Mouse (Mus musculus): ENCODE measurements at regions not wholly inside any gene's neighbourhood (a gene's known extent, or its start where the extent isn't known, plus 50 kb on each side); places are given as distances from the start of the nearest gene placed in this dataset.

DNA sequence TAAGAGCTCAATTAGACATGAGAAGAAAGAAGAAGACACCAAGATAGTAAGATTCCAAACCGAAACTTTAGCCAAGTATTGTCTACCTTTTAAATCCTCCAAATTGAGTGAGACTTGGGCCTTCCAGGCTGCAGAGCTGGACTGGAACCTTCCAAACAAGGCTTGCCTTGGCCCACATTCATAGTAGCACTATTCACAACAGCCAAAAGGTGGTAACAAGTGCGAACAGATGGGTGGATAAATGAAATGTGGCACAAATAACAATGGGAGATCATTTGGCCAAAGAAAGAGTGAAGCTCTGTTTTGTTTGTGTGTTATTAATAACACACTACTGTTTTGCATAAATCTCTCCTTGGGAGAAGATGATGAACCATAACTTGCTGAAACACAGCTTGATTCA, 281.6 kb upstream of the Nfe2l3 start:
- H3K27ac ChIP-seq (ENCODE audit: low read length), result peak overlapping the region; percentile 40; the same call in 1 of the 2 replicates
- H3K27me3 ChIP-seq (ENCODE audit: control insufficient read depth, insufficient read depth, low read length), result no peaks in the 10 kb centered on the region
- 84% methylated on average over 2 of the region's 2 CpGs for WGBS
- H3K4me1 ChIP-seq (ENCODE audit: control insufficient read depth, insufficient read depth, low read length), result peaks cover 4% of the 10 kb centered on the region; the same call in 1 of the 2 replicates
- H3K9ac ChIP-seq (replicated peaks; ENCODE audit: low read depth, low read length), result no peak overlapping the region
- no peaks in the 10 kb centered on the region for H3K9me3 ChIP-seq (ENCODE audit: control insufficient read depth, low read depth, low read length)
- ATAC-seq (ENCODE audit: insufficient number of reproducible peaks, insufficient read depth, low FRiP score, low read depth), result no peak
- no peaks in the 10 kb centered on the region for H3K36me3 ChIP-seq (ENCODE audit: control insufficient read depth, insufficient read depth, low read length)
- no peak overlapping the region for H3K4me2 ChIP-seq (replicated peaks; ENCODE audit: low read depth, low read length)
- no peak overlapping the region for H3K4me3 ChIP-seq (ENCODE audit: low read depth, low read length)

DNA sequence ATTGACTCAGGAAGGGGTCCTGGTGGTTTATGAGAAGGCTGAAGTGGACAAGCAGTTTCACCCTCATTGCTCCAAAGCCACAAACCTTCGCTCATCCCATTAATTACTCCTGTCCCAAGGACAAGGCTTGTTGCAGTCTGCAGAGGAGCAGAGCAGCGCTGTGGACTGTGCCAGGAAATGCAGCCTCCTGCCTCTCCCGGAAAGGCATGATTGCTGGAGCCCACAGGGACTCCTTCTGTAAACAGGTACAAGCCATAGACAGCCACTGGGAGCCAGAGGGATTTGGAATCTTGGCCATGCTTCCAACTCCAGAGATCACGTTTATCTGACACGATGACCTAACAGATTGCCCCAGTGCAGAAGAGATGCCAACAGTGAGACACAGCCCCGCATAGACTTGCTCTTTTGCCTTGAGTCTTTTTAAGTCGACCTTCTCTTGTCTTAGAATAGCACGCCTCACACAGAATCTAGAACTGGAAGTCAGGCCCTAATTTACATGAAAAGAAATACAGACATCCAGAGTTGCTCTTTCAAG, 275.6 kb upstream of the Nfe2l3 start:
- no peaks in the 10 kb centered on the region for H3K9me3 ChIP-seq (ENCODE audit: control insufficient read depth, low read depth, low read length)
- WGBS, result 50% methylated on average over 8 of the region's 8 CpGs
- H3K4me3 ChIP-seq (ENCODE audit: low read depth, low read length), result no peak overlapping the region
- peaks cover 4% of the 10 kb centered on the region; the same call in 1 of the 2 replicates for H3K4me1 ChIP-seq (ENCODE audit: control insufficient read depth, insufficient read depth, low read length)
- no peak overlapping the region for H3K9ac ChIP-seq (replicated peaks; ENCODE audit: low read depth, low read length)
- no peaks in the 10 kb centered on the region for H3K27me3 ChIP-seq (ENCODE audit: control insufficient read depth, insufficient read depth, low read length)
- no peaks in the 10 kb centered on the region for H3K36me3 ChIP-seq (ENCODE audit: control insufficient read depth, insufficient read depth, low read length)
- no peak for ATAC-seq (ENCODE audit: insufficient number of reproducible peaks, insufficient read depth, low FRiP score, low read depth)
- no peak overlapping the region for H3K4me2 ChIP-seq (replicated peaks; ENCODE audit: low read depth, low read length)
- peak overlapping the region; percentile 30; the same call in 1 of the 2 replicates for H3K27ac ChIP-seq (ENCODE audit: low read length)

DNA sequence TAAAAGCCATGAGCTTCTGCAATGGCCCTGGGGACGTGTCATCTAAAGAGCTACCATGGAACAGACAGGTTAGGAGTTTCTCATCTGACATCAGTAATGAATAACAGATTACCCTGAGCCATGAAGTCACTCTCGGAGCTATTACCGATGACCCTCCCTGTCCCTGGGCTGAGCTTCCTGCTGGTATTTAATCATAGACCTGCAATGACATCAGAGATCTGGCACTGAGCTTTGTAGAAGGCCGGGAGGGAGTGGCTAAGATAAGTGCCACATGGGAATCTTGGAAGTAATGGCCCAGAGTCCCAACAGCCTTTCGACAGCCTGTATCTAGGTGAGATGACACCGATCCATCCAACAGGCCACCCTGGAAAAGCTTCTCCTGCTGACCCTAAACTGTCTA, 271.3 kb upstream of the Nfe2l3 start:
- 72% methylated on average over 6 of the region's 6 CpGs for WGBS

DNA sequence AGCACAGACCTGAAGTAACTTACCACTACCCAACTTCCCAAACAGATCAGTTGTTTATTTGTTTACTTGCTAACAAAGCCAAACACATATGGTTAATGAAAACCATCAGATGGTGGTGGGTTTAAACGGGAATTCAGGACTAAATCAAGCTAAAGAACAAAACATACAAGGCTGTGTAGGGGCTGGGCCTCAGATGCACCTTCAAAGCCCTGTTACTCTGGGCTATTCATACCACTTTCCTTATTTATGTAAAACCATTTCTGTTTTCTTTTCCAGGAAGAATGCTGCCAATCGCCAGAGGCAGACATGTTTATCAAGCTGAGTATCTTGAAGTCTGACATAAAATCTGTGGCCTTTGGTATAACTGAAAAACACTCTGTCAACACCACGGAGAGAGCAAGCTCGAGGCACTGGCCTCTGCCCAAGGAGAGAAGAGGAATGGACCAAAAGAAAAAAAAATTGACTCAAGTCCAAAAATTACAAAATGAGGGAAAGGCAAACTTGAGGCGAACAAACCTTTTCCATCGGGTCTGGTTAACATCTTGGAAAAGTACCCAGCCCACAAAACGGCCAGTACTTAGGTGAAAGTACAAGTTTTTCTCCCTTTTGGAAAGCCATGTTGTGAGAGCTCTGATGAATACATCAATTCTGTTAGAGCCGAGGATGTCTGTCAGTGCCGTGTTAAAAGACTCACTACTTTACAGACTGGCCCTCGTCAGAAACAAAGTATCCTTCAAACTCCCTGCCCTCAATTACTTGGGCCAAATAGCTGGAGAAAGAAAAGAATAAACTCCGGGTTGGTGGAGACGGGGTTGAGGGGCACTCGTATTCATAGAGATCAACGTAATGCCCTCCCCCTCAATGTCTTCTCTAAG, 270.0 kb upstream of the Nfe2l3 start:
- Histone ChIP-seq H3K4me3 (ENCODE audit: low read depth, low read length) (no peak overlapping the region), H3K9ac (replicated peaks; ENCODE audit: low read depth, low read length) (no peak overlapping the region), H3K27me3 (ENCODE audit: control insufficient read depth, insufficient read depth, low read length) (no peaks in the 10 kb centered on the region), H3K4me2 (replicated peaks; ENCODE audit: low read depth, low read length) (no peak overlapping the region), H3K9me3 (ENCODE audit: control insufficient read depth, low read depth, low read length) (no peaks in the 10 kb centered on the region), H3K27ac (ENCODE audit: low read length) (peak overlapping the region; percentile 79), H3K4me1 (ENCODE audit: control insufficient read depth, insufficient read depth, low read length) (peaks cover 14% of the 10 kb centered on the region), H3K36me3 (ENCODE audit: control insufficient read depth, insufficient read depth, low read length) (no peaks in the 10 kb centered on the region)
- 44% methylated on average over 14 of the region's 14 CpGs for WGBS
- no peak for ATAC-seq (ENCODE audit: insufficient number of reproducible peaks, insufficient read depth, low FRiP score, low read depth)

More for the DNA sequence above, 271.3 kb upstream of the Nfe2l3 start:
- Histone ChIP-seq H3K27ac (ENCODE audit: low read length) (no peak overlapping the region), H3K9ac (replicated peaks; ENCODE audit: low read depth, low read length) (no peak overlapping the region), H3K4me3 (ENCODE audit: low read depth, low read length) (no peak overlapping the region), H3K9me3 (ENCODE audit: control insufficient read depth, low read depth, low read length) (no peaks in the 10 kb centered on the region), H3K4me2 (replicated peaks; ENCODE audit: low read depth, low read length) (no peak overlapping the region), H3K4me1 (ENCODE audit: control insufficient read depth, insufficient read depth, low read length) (peaks cover 17% of the 10 kb centered on the region), H3K36me3 (ENCODE audit: control insufficient read depth, insufficient read depth, low read length) (no peaks in the 10 kb centered on the region), H3K27me3 (ENCODE audit: control insufficient read depth, insufficient read depth, low read length) (no peaks in the 10 kb centered on the region)
- no peak for ATAC-seq (ENCODE audit: insufficient number of reproducible peaks, insufficient read depth, low FRiP score, low read depth)

DNA sequence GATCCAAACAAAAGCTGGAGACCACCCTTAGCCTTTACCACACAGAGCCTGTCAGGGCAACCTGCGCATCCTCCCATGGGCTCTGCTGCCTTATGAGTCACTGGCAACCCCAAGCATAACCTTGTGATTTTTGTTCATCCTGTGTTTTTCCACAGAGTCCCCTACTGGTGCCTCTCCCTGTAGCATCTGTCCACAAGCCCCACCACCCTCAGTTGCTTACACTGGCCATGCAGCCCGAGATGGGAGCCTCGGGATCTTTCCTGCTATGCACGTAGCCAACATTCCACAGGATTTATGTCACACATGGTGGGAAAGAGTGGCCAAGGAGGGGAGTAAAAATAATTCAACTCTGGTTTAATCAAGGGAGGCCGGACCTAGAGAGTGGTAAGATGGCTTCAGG, 269.2 kb upstream of the Nfe2l3 start:
- no peak overlapping the region for H3K9ac ChIP-seq (replicated peaks; ENCODE audit: low read depth, low read length)
- H3K27me3 ChIP-seq (ENCODE audit: control insufficient read depth, insufficient read depth, low read length), result no peaks in the 10 kb centered on the region
- no peak for ATAC-seq (ENCODE audit: insufficient number of reproducible peaks, insufficient read depth, low FRiP score, low read depth)
- H3K4me3 ChIP-seq (ENCODE audit: low read depth, low read length), result no peak overlapping the region
- peak overlapping the region; percentile 79 for H3K27ac ChIP-seq (ENCODE audit: low read length)
- no peak overlapping the region for H3K4me2 ChIP-seq (replicated peaks; ENCODE audit: low read depth, low read length)
- WGBS, result 37% methylated on average over 5 of the region's 5 CpGs
- H3K4me1 ChIP-seq (ENCODE audit: control insufficient read depth, insufficient read depth, low read length), result peaks cover 14% of the 10 kb centered on the region
- no peaks in the 10 kb centered on the region for H3K9me3 ChIP-seq (ENCODE audit: control insufficient read depth, low read depth, low read length)
- H3K36me3 ChIP-seq (ENCODE audit: control insufficient read depth, insufficient read depth, low read length), result no peaks in the 10 kb centered on the region

DNA sequence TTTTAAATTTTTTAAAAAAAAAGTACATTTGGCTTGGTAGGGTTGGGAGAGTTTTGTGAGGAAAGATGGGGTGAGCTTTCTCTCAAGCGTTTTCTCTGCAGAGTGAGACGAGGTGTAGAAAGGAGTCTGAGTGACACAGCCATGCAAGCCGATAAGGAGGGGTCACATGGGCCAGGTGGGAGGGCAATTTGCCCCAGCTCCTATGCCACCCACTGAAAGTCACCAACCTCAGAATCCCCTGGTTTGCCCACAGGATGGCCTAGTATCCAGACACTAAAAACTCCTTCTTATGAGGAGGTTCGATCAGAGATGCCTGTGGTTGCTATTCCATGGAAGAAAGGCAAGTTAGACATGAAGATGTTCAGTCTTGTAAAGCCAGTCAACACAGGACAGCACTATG, 268.6 kb upstream of the Nfe2l3 start:
- Histone ChIP-seq H3K4me2 (replicated peaks; ENCODE audit: low read depth, low read length) (no peak overlapping the region), H3K27me3 (ENCODE audit: control insufficient read depth, insufficient read depth, low read length) (no peaks in the 10 kb centered on the region), H3K4me1 (ENCODE audit: control insufficient read depth, insufficient read depth, low read length) (peaks cover 19% of the 10 kb centered on the region), H3K4me3 (ENCODE audit: low read depth, low read length) (no peak overlapping the region), H3K27ac (ENCODE audit: low read length) (no peak overlapping the region), H3K9ac (replicated peaks; ENCODE audit: low read depth, low read length) (no peak overlapping the region), H3K36me3 (ENCODE audit: control insufficient read depth, insufficient read depth, low read length) (no peaks in the 10 kb centered on the region), H3K9me3 (ENCODE audit: control insufficient read depth, low read depth, low read length) (no peaks in the 10 kb centered on the region)
- no peak for ATAC-seq (ENCODE audit: insufficient number of reproducible peaks, insufficient read depth, low FRiP score, low read depth)
- WGBS, result 73% methylated on average over 4 of the region's 4 CpGs

DNA sequence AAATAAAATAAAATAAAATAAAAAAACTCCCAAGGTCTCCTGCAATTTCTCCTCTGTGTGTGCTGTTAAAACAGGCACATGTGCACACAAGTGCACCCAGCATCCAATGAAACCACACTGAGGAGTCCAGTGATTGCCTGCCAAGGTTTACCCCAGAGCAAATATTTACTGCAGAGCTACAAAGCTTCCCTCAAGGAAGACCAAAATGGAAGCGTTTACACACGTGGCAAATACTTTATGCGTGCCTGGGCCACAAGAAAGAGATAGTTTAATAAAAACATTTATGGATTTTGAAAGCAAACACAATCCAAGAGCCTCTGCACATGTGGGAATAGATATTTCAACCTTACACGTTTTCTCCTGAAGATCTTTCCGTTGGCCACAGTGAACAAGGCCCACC, 265.4 kb upstream of the Nfe2l3 start:
- Histone ChIP-seq H3K27ac (ENCODE audit: low read length) (peak overlapping the region; percentile 93; the same call in 1 of the 2 replicates), H3K4me2 (replicated peaks; ENCODE audit: low read depth, low read length) (no peak overlapping the region), H3K9me3 (ENCODE audit: control insufficient read depth, low read depth, low read length) (no peaks in the 10 kb centered on the region), H3K36me3 (ENCODE audit: control insufficient read depth, insufficient read depth, low read length) (no peaks in the 10 kb centered on the region), H3K9ac (replicated peaks; ENCODE audit: low read depth, low read length) (no peak overlapping the region), H3K27me3 (ENCODE audit: control insufficient read depth, insufficient read depth, low read length) (no peaks in the 10 kb centered on the region), H3K4me3 (ENCODE audit: low read depth, low read length) (no peak overlapping the region), H3K4me1 (ENCODE audit: control insufficient read depth, insufficient read depth, low read length) (peaks cover 31% of the 10 kb centered on the region)
- 44% methylated on average over 5 of the region's 5 CpGs for WGBS
- no peak for ATAC-seq (ENCODE audit: insufficient number of reproducible peaks, insufficient read depth, low FRiP score, low read depth)

DNA sequence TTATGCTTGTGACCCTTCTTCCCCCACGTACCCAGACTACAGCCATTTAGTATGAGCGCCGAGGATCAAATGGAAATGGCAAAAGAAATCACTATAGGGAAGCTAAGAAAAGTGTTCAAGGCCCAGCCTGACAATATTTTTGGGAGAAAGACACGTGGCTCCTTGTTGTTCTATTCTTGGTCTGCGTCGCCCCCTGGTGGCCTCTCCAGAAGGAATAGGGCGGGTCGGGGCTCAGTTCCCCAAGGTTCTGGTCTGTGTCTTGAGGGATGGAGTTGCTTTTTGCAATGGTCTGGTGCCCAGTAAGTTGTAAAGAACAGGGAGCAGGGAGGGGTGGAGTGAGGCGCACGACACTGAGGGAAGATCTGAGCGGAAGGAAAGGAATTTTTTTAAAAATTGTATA, 264.4 kb upstream of the Nfe2l3 start:
- WGBS, result 1% methylated on average over 11 of the region's 11 CpGs
- Histone ChIP-seq H3K4me2 (replicated peaks; ENCODE audit: low read depth, low read length) (peak overlapping the region; percentile 42; the same call in 1 of the 2 replicates), H3K27ac (ENCODE audit: low read length) (peak overlapping the region; percentile 93), H3K9ac (replicated peaks; ENCODE audit: low read depth, low read length) (no peak overlapping the region), H3K4me1 (ENCODE audit: control insufficient read depth, insufficient read depth, low read length) (peaks cover 28% of the 10 kb centered on the region), H3K9me3 (ENCODE audit: control insufficient read depth, low read depth, low read length) (no peaks in the 10 kb centered on the region), H3K27me3 (ENCODE audit: control insufficient read depth, insufficient read depth, low read length) (no peaks in the 10 kb centered on the region), H3K36me3 (ENCODE audit: control insufficient read depth, insufficient read depth, low read length) (no peaks in the 10 kb centered on the region), H3K4me3 (ENCODE audit: low read depth, low read length) (no peak overlapping the region)
- no peak for ATAC-seq (ENCODE audit: insufficient number of reproducible peaks, insufficient read depth, low FRiP score, low read depth)

All from stomach, embryonic 14.5 days (tissue).